Mouse (Mus musculus): ENCODE data around the gene Elmo1.

DNA sequence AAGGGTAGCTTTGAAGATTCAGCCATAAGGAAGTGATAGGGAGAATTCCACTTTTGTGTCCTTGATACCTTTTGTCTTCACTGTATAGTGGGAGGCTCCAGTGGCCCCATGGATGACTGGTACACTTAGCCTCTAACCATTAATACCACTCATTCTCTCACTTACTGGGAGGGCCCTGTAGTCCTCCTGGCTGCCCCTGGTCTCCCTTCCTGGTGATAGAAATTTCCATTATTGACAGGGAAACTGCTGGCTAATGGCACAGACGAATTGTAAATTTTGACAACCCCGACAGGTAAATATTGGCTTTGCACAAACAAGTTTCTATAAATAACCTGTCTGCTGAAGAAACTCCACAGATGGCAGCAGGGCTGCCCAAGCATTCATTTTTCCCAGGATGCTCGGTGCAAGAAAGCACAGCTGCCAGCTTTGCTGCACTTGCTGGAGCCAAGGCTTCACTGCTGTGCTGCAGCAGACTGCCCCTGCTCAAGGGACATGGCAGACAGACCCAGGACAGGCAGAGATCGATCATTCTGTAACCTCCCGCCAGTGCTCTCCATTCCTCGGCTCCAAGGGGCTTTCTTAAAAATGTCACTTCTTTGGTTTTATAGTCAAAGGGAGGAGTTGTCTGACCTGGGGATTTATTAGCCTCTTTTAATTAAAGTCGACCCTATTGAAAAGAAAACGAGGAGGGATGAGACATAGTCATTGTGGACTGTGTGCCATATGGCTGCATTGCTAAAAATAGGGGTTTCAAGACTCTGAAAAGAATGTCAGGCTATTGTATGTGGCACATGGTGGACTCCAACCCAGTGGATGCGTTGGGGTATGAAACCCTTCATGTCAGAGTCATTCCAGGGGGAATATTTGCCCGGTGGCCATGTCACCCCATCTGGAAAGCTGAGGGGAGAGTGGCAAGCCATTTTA is 422.2 kb downstream of the Elmo1 start:
- TF ChIP-seq POLR2A (IDR thresholded peaks at IDR 0.05; ENCODE audit: extremely low read depth, insufficient read depth, low read length) = no peak
- no peak for TF ChIP-seq CTCF (IDR thresholded peaks at IDR 0.05; ENCODE audit: extremely low read depth, insufficient read depth, low read length)

Measured in cortical plate, adult 2 months (tissue).